Mouse (Mus musculus): ENCODE results near the gene Olfr1507. TPM values are rescaled to one million over a fixed set of nuclear protein-coding genes. Genes with fewer than 3 reads are reported as not detected.

The Olfr1507 gene
- polyA plus RNA-seq (2012; rRNA removed) = not detected in 2 replicates

DNA sequence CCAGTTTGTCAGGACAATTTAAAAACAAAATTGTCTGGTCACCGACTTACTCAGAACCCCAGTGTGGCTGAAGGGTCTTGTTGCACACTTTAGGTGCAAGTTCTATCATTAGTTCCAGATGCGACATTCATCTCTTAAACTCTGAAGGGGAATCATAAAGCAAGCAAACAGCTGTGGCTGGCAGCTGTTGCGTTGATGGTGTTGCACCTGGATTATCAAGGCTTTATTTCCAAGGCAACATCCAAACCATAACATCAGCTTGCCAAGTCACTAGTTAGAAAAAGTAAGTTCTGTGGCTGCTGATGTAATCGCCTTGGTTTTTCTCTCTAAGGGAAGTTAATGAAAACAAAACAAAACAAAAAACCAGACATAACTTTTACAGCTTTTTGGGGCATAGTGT, at the start of gene Olfr1507:
Gene Olfr1507, minus strand, starts transcription at position 234 of the 400 bp plus-strand sequence.

DNA sequence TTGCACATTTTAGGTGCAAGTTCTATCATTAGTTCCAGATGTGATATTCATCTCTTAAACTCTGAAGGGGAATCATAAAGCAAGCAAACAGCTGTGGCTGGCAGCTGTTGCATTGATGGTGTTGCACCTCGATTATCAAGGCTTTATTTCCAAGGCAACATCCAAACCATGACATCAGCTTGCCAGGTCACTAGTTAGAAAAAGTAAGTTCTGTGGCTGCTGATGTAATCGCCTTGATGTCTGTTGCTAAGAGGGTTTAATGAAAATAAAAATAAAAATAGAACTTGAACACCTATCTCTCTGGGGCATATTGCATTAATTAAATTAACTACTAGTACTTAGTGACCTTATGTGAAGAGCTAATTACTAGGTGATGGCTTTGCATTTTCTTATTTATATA, 28.2 kb downstream of the Olfr1507 start, which contains the start of gene Olfr1508:
Gene Olfr1508, minus strand, starts transcription at position 101 of the 400 bp plus-strand sequence.

DNA sequence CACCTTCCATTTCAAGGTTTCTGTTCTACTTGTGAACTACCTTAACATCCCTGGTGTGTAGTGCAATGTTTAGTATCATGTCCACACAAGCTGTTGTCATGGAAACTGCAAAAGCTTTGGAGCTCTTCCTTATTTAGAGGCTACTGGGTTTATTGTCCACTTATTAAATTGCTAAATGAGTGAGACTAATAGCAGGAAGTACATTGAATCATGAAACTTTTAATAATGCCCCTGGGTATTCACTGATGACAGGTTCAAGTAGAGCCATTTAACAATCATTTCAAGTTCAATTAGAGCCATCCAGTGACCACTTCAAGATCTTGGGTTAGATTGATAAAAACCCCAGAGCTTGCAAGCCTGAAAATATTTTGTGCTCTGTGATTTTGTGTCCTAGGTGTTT, 52.9 kb downstream of the Olfr1507 start, which contains the start of gene Olfr1509:
Gene Olfr1509, plus strand, starts transcription at position 301 of the 400 bp plus-strand sequence.

Other genes starting within 250 kb of the Olfr1507 start
- 20.4 and 20.8 TPM in 2 replicates for gene Chd8, start 238.0 kb downstream of the Olfr1507 start, polyA plus RNA-seq (2012; rRNA removed)
- gene Tox4, start 216.6 kb downstream of the Olfr1507 start, polyA plus RNA-seq (2012; rRNA removed) = 19.3 and 25.7 TPM in 2 replicates
- 3.2 TPM in 2 replicates for gene Rab2b, start 216.2 kb downstream of the Olfr1507 start, polyA plus RNA-seq (2012; rRNA removed)
- 14.6 and 19.4 TPM in 2 replicates for gene Mettl3, start 190.6 kb downstream of the Olfr1507 start, polyA plus RNA-seq (2012; rRNA removed)
- gene Sall2, start 167.0 kb downstream of the Olfr1507 start, polyA plus RNA-seq (2012; rRNA removed) = 2.3 and 2.4 TPM in 2 replicates
- gene Olfr1513, start 139.3 kb downstream of the Olfr1507 start, polyA plus RNA-seq (2012; rRNA removed) = not detected in 2 replicates
- not detected in 2 replicates for gene Olfr1512, start 116.6 kb downstream of the Olfr1507 start, polyA plus RNA-seq (2012; rRNA removed)
- gene Olfr1511, start 98.4 kb downstream of the Olfr1507 start, polyA plus RNA-seq (2012; rRNA removed) = not detected in 2 replicates
- gene Olfr1510, start 81.4 kb downstream of the Olfr1507 start, polyA plus RNA-seq (2012; rRNA removed) = not detected in 2 replicates
- gene Olfr1509, start 52.8 kb downstream of the Olfr1507 start, polyA plus RNA-seq (2012; rRNA removed) = not detected in 2 replicates
- gene Olfr1508, start 28.3 kb downstream of the Olfr1507 start, polyA plus RNA-seq (2012; rRNA removed) = not detected in 2 replicates